Mouse (Mus musculus): ENCODE results near the gene Iba57. TPM values are rescaled to one million over a fixed set of nuclear protein-coding genes. Genes with fewer than 3 reads are reported as not detected.

The Iba57 gene
- polyA plus RNA-seq, 1 experiment from 2014 or later = 8.5 TPM

GRCm38 (mm10) chr11:59176921-59177320, 13.4 kb upstream of the Iba57 start:
- WGBS = 10% methylated on average over 31 of the region's 34 CpGs
- Histone ChIP-seq H3K9ac (replicated peaks; ENCODE audit: low read length) (no peak overlapping the region), H3K9me3 (ENCODE audit: low read length) (no peaks in the 10 kb centered on the region), H3K4me3 (ENCODE audit: low read length) (peak overlapping the region; percentile 28), H3K4me2 (replicated peaks; ENCODE audit: low read depth, low read length) (peak overlapping the region; percentile 28), H3K27me3 (ENCODE audit: insufficient read depth, low read length) (peaks cover 54% of the 10 kb centered on the region), H3K36me3 (ENCODE audit: insufficient read depth, low read length) (no peaks in the 10 kb centered on the region), H3K27ac (ENCODE audit: low read length) (no peak overlapping the region), H3K4me1 (ENCODE audit: insufficient read depth, low read length) (0 out of 2 replicates have a peak, but pooled peaks cover 9% of the 10 kb centered on the region)
- no peak for ATAC-seq (ENCODE audit: low FRiP score, low TSS enrichment)

GRCm38 (mm10) chr11:59176475-59176874, 12.9 kb upstream of the Iba57 start:
- peaks cover 54% of the 10 kb centered on the region for H3K27me3 ChIP-seq (ENCODE audit: insufficient read depth, low read length)

GRCm38 (mm10) chr11:59174189-59174838, 10.8 kb upstream of the Iba57 start:
- Histone ChIP-seq H3K27ac (ENCODE audit: low read length) (no peak overlapping the region), H3K36me3 (ENCODE audit: insufficient read depth, low read length) (no peaks in the 10 kb centered on the region), H3K4me2 (replicated peaks; ENCODE audit: low read depth, low read length) (no peak overlapping the region), H3K9me3 (ENCODE audit: low read length) (no peaks in the 10 kb centered on the region), H3K27me3 (ENCODE audit: insufficient read depth, low read length) (peaks cover 50% of the 10 kb centered on the region), H3K4me1 (ENCODE audit: insufficient read depth, low read length) (0 out of 2 replicates have a peak, but pooled peaks cover 9% of the 10 kb centered on the region), H3K9ac (replicated peaks; ENCODE audit: low read length) (no peak overlapping the region), H3K4me3 (ENCODE audit: low read length) (no peak overlapping the region)
- WGBS = 56% methylated on average over 6 of the region's 6 CpGs
- no peak for ATAC-seq (ENCODE audit: low FRiP score, low TSS enrichment)

More at GRCm38 (mm10) chr11:59176475-59176874, 12.9 kb upstream of the Iba57 start:
- H3K36me3 ChIP-seq (ENCODE audit: insufficient read depth, low read length) = no peaks in the 10 kb centered on the region
- no peak overlapping the region for H3K9ac ChIP-seq (replicated peaks; ENCODE audit: low read length)
- H3K9me3 ChIP-seq (ENCODE audit: low read length) = no peaks in the 10 kb centered on the region
- no peak overlapping the region for H3K27ac ChIP-seq (ENCODE audit: low read length)
- 0 out of 2 replicates have a peak, but pooled peaks cover 9% of the 10 kb centered on the region for H3K4me1 ChIP-seq (ENCODE audit: insufficient read depth, low read length)
- no peak for ATAC-seq (ENCODE audit: low FRiP score, low TSS enrichment)
- peak overlapping the region; percentile 28 for H3K4me3 ChIP-seq (ENCODE audit: low read length)
- WGBS = 2% methylated on average over 48 of the region's 48 CpGs
- H3K4me2 ChIP-seq (replicated peaks; ENCODE audit: low read depth, low read length) = peak overlapping the region; percentile 28

- Histone ChIP-seq H3K27me3 (ENCODE audit: insufficient read depth, low read length) (peaks cover 12% of the 10 kb centered on the region), H3K9ac (replicated peaks; ENCODE audit: low read length) (no peak overlapping the region), H3K4me2 (replicated peaks; ENCODE audit: low read depth, low read length) (no peak overlapping the region), H3K27ac (ENCODE audit: low read length) (no peak overlapping the region), H3K36me3 (ENCODE audit: insufficient read depth, low read length) (no peaks in the 10 kb centered on the region), H3K4me1 (ENCODE audit: insufficient read depth, low read length) (no peaks in the 10 kb centered on the region), H3K9me3 (ENCODE audit: low read length) (no peaks in the 10 kb centered on the region), H3K4me3 (ENCODE audit: low read length) (no peak overlapping the region)
- 63% methylated on average over 4 of the region's 4 CpGs for WGBS
- no peak for ATAC-seq (ENCODE audit: low FRiP score, low TSS enrichment)
Observed at GRCm38 (mm10) chr11:59170549-59170948, 7.0 kb upstream of the Iba57 start.

- no peak overlapping the region for H3K9ac ChIP-seq (replicated peaks; ENCODE audit: low read length)
Observed at GRCm38 (mm10) chr11:59169807-59170206, 6.3 kb upstream of the Iba57 start.

GRCm38 (mm10) chr11:59165616-59166241, 2.2 kb upstream of the Iba57 start:
- no peak for ATAC-seq (ENCODE audit: low FRiP score, low TSS enrichment)
- H3K36me3 ChIP-seq (ENCODE audit: insufficient read depth, low read length) = no peaks in the 10 kb centered on the region
- H3K4me1 ChIP-seq (ENCODE audit: insufficient read depth, low read length) = peaks cover 13% of the 10 kb centered on the region
- no peak overlapping the region for H3K9ac ChIP-seq (replicated peaks; ENCODE audit: low read length)
- peak overlapping the region; percentile 19; the same call in 1 of the 2 replicates for H3K27ac ChIP-seq (ENCODE audit: low read length)
- H3K4me3 ChIP-seq (ENCODE audit: low read length) = no peak overlapping the region
- WGBS = 47% methylated on average over 2 of the region's 2 CpGs
- no peaks in the 10 kb centered on the region for H3K27me3 ChIP-seq (ENCODE audit: insufficient read depth, low read length)
- no peaks in the 10 kb centered on the region for H3K9me3 ChIP-seq (ENCODE audit: low read length)
- H3K4me2 ChIP-seq (replicated peaks; ENCODE audit: low read depth, low read length) = no peak overlapping the region

More at GRCm38 (mm10) chr11:59169807-59170206, 6.3 kb upstream of the Iba57 start:
- Histone ChIP-seq H3K4me2 (replicated peaks; ENCODE audit: low read depth, low read length) (no peak overlapping the region), H3K27me3 (ENCODE audit: insufficient read depth, low read length) (peaks cover 5% of the 10 kb centered on the region), H3K9me3 (ENCODE audit: low read length) (no peaks in the 10 kb centered on the region), H3K4me3 (ENCODE audit: low read length) (no peak overlapping the region), H3K4me1 (ENCODE audit: insufficient read depth, low read length) (no peaks in the 10 kb centered on the region), H3K36me3 (ENCODE audit: insufficient read depth, low read length) (no peaks in the 10 kb centered on the region), H3K27ac (ENCODE audit: low read length) (no peak overlapping the region)
- 34% methylated on average over 3 of the region's 3 CpGs for WGBS
- ATAC-seq (ENCODE audit: low FRiP score, low TSS enrichment) = no peak

GRCm38 (mm10) chr11:59164384-59164783, 845 bp upstream of the Iba57 start:
- no peak for ATAC-seq (ENCODE audit: low FRiP score, low TSS enrichment)
- Histone ChIP-seq H3K4me3 (ENCODE audit: low read length) (peak overlapping the region; percentile 79; the same call in 1 of the 2 replicates), H3K4me2 (replicated peaks; ENCODE audit: low read depth, low read length) (peak overlapping the region; percentile 74), H3K9ac (replicated peaks; ENCODE audit: low read length) (peak overlapping the region; percentile 96), H3K4me1 (ENCODE audit: insufficient read depth, low read length) (peaks cover 13% of the 10 kb centered on the region), H3K27ac (ENCODE audit: low read length) (peak overlapping the region; percentile 100), H3K27me3 (ENCODE audit: insufficient read depth, low read length) (no peaks in the 10 kb centered on the region), H3K36me3 (ENCODE audit: insufficient read depth, low read length) (no peaks in the 10 kb centered on the region), H3K9me3 (ENCODE audit: low read length) (no peaks in the 10 kb centered on the region)
- WGBS = 87% methylated on average over 9 of the region's 9 CpGs

- H3K9me3 ChIP-seq (ENCODE audit: low read length) = no peaks in the 10 kb centered on the region
- H3K36me3 ChIP-seq (ENCODE audit: insufficient read depth, low read length) = peaks cover 10% of the 10 kb centered on the region; the same call in 1 of the 2 replicates
- no peaks in the 10 kb centered on the region for H3K27me3 ChIP-seq (ENCODE audit: insufficient read depth, low read length)
- H3K27ac ChIP-seq (ENCODE audit: low read length) = peak overlapping the region; percentile 100
- no peak; the same call in 1 of the 2 replicates for ATAC-seq (ENCODE audit: low FRiP score, low TSS enrichment)
- H3K9ac ChIP-seq (replicated peaks; ENCODE audit: low read length) = peak overlapping the region; percentile 61
- peaks cover 13% of the 10 kb centered on the region for H3K4me1 ChIP-seq (ENCODE audit: insufficient read depth, low read length)
- H3K4me2 ChIP-seq (replicated peaks; ENCODE audit: low read depth, low read length) = peak overlapping the region; percentile 74
- WGBS = 61% methylated on average over 9 of the region's 9 CpGs
- peak overlapping the region; percentile 79 for H3K4me3 ChIP-seq (ENCODE audit: low read length)
Observed at GRCm38 (mm10) chr11:59162443-59163254, 890 bp downstream of the Iba57 start.

- H3K36me3 ChIP-seq (ENCODE audit: insufficient read depth, low read length) = peaks cover 10% of the 10 kb centered on the region
- H3K4me2 ChIP-seq (replicated peaks; ENCODE audit: low read depth, low read length) = no peak overlapping the region
- no peaks in the 10 kb centered on the region for H3K9me3 ChIP-seq (ENCODE audit: low read length)
- H3K9ac ChIP-seq (replicated peaks; ENCODE audit: low read length) = no peak overlapping the region
- WGBS = 69% methylated on average over 5 of the region's 5 CpGs
- no peak overlapping the region for H3K4me3 ChIP-seq (ENCODE audit: low read length)
- H3K27ac ChIP-seq (ENCODE audit: low read length) = no peak overlapping the region
- no peak for ATAC-seq (ENCODE audit: low FRiP score, low TSS enrichment)
- peaks cover 13% of the 10 kb centered on the region for H3K4me1 ChIP-seq (ENCODE audit: insufficient read depth, low read length)
- no peaks in the 10 kb centered on the region for H3K27me3 ChIP-seq (ENCODE audit: insufficient read depth, low read length)
Observed at GRCm38 (mm10) chr11:59161398-59161797, 2.1 kb downstream of the Iba57 start.
